Mouse (Mus musculus) T-helper 17 cell (primary cell): Measurements from ENCODE around the gene Lman2l.

Source experiments
- in situ Hi-C, 2 experiments: fragments of 300-600 bp; cut with MboI, MseI; formaldehyde crosslinking; loops; 1 replicate in 1 of 2; 2 replicates in 1 of 2; pipeline ENCODE4 v1.15.1; 2025; ENCODE audit warnings: high pct_unique_total_duplicates in 2 of 2

Gene Lman2l

GRCm38 (mm10) chr1:36444471-36445464 is at the start of gene Lman2l:
Lman2l (minus strand) TSS chr1:36445271.
- in situ Hi-C loops = no loop called here

GRCm38 (mm10) chr1:36493299-36493698 is 48.2 kb upstream of the Lman2l start:
- in situ Hi-C loops = no loop called here

GRCm38 (mm10) chr1:36492416-36493139 is 47.5 kb upstream of the Lman2l start:
- in situ Hi-C loops = no loop called here

- in situ Hi-C loops = no loop called here
These were observed 44.6 kb upstream of the Lman2l start for GRCm38 (mm10) chr1:36489661-36490060.

- in situ Hi-C loops = no loop called here
These were observed 42.0 kb upstream of the Lman2l start for GRCm38 (mm10) chr1:36487111-36487510.

- in situ Hi-C loops = no loop called here
These were observed 40.0 kb upstream of the Lman2l start for GRCm38 (mm10) chr1:36485080-36485479.

GRCm38 (mm10) chr1:36483825-36484224 is 38.8 kb upstream of the Lman2l start:
- in situ Hi-C loops = no loop called here

- in situ Hi-C loops = loop anchor here in 1 of 2 experiments (10.0 kb wide), 1 partner anchor 115 kb away; the partner anchor contains the start of gene Kansl3
These were observed 35.1 kb upstream of the Lman2l start for GRCm38 (mm10) chr1:36479903-36480899.

- in situ Hi-C loops = loop anchor here in 1 of 2 experiments (10.0 kb wide), 1 partner anchor 114 kb away; the partner anchor contains the start of gene Kansl3
These were observed 33.3 kb upstream of the Lman2l start for GRCm38 (mm10) chr1:36478343-36478795.

GRCm38 (mm10) chr1:36476426-36476825 is 31.4 kb upstream of the Lman2l start:
- in situ Hi-C loops = loop anchor here in 1 of 2 experiments (10.0 kb wide), 1 partner anchor 112 kb away; the partner anchor contains the start of gene Kansl3

GRCm38 (mm10) chr1:36475480-36476110 is 30.5 kb upstream of the Lman2l start:
- in situ Hi-C loops = loop anchor here in 1 of 2 experiments (10.0 kb wide), 1 partner anchor 111 kb away; the partner anchor contains the start of gene Kansl3

- in situ Hi-C loops = loop anchor here (5.0 to 10.0 kb wide), 2 partner anchors 107 to 110 kb away; partner anchors contain the start of gene Kansl3 (in 2 of the 2)
These were observed 29.6 kb upstream of the Lman2l start for GRCm38 (mm10) chr1:36474646-36475045.

GRCm38 (mm10) chr1:36473211-36473780 is 28.2 kb upstream of the Lman2l start:
- in situ Hi-C loops = loop anchor here (5.0 to 10.0 kb wide), 2 partner anchors 106 to 108 kb away; partner anchors contain the start of gene Kansl3 (in 2 of the 2)

GRCm38 (mm10) chr1:36472106-36472440 is 27.0 kb upstream of the Lman2l start:
- in situ Hi-C loops = loop anchor here (5.0 to 10.0 kb wide), 2 partner anchors 105 to 107 kb away; partner anchors contain the start of gene Kansl3 (in 2 of the 2)

- in situ Hi-C loops = loop anchor here (5.0 to 10.0 kb wide), 2 partner anchors 104 to 107 kb away; partner anchors contain the start of gene Kansl3 (in 2 of the 2)
These were observed 26.4 kb upstream of the Lman2l start, which contains the start of gene Cnnm4 for GRCm38 (mm10) chr1:36471181-36472105. Cnnm4 (plus strand) TSS chr1:36471620.

- in situ Hi-C loops = loop anchor here (5.0 to 10.0 kb wide), 2 partner anchors 103 to 105 kb away; partner anchors contain the start of gene Kansl3 (in 2 of the 2)
These were observed 24.9 kb upstream of the Lman2l start for GRCm38 (mm10) chr1:36469811-36470444.

GRCm38 (mm10) chr1:36467446-36467845 is 22.4 kb upstream of the Lman2l start:
- in situ Hi-C loops = no loop called here
